In the genomic region with DNA sequence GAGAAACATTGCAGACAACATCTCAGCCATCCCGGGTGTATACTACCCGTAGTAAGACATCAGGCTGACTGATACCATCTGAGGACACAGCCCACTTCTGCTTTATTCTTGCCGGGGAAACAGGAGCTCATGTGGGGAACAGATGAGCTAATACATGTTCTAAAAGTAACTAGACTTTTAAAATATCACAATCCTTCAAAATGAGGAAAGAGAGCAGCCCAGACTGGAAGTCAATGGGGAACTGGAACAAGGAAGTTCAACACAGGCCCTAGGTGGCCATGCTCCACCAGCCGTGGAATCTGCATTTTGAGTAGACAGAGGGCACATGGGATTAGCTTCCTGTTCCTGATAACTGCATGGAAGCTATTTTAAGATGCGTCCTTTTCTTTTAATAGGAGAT, we compare ENCODE assay signal across 16 mouse cellular contexts. TPM values are rescaled to one million over a fixed set of nuclear protein-coding genes. Genes with fewer than 3 reads are reported as not detected.
DNase-seq lines count a peak whose midpoint lies in the region; TF ChIP-seq lines count a peak whose summit lies in the region.
"Had no signal": no experiment of that assay in that cellular context is flagged by ENCODE, and none has a peak within 500 bp of the region (broad histone marks: within the 10 kb centered on the region; RNA-seq: fewer than 3 reads in every experiment).

No protein-coding gene starts in this region.

- dilution Hi-C loops in CH12.LX (cut with MboI; ENCODE audit: extremely low pct_ligation_motif_present, extremely low pct_unique_long_range_greater_than_20kb, low sequenced_read_pairs): no loop called here

- H3K79me2 ChIP-seq in CH12.LX (replicated peaks; ENCODE audit: control insufficient read depth, extremely low read depth, insufficient read depth, poor library complexity, severe bottlenecking) (no peaks in the 10 kb centered on the region), macrophage (ENCODE audit: inconsistent target) (peaks cover 5% of the 10 kb centered on the region; the same call in 1 of the 2 replicates)

- H3K27ac ChIP-seq in CH12.LX (ENCODE audit: insufficient read depth, low read depth) (peak overlapping the region; percentile 33; the same call in 1 of the 2 replicates), macrophage (peak overlapping the region; percentile 69)
- H3K27ac ChIP-seq in limb, embryonic 10.5 days: no peak overlapping the region
- H3K27ac ChIP-seq: forebrain, embryonic 10.5 days; gastrocnemius, adult 2 months; heart, embryonic 15.5 days had no signal

- TF ChIP-seq POLR2A in CH12.LX (IDR thresholded peaks at IDR 0.05; ENCODE audit: low read depth, low read length): no peak

- H3K27me3 ChIP-seq in CH12.LX (replicated peaks): no peaks in the 10 kb centered on the region
- no peaks in the 10 kb centered on the region for H3K27me3 ChIP-seq in limb, embryonic 10.5 days (ENCODE audit: low read depth, poor library complexity, severe bottlenecking)
- H3K27me3 ChIP-seq: heart, embryonic 15.5 days had no signal

- TF ChIP-seq CTCF in CH12.LX (conservative IDR thresholded peaks at IDR 0.05 in 1 of 2, IDR thresholded peaks at IDR 0.05 in 1 of 2; ENCODE audit: low read depth in 2 of 2, low read length in 2 of 2): no peak

- peaks cover 3 to 27% of the 10 kb centered on the region in 2 experiments for H3K4me1 ChIP-seq in CH12.LX (ENCODE audit: control insufficient read depth in 1 of 2, insufficient read depth in 2 of 2)
- H3K4me1 ChIP-seq in limb, embryonic 10.5 days: no peaks in the 10 kb centered on the region
- H3K4me1 ChIP-seq: forebrain, embryonic 10.5 days had no signal

- in situ Hi-C loops in CH12.LX (cut with MboI; ENCODE audit: low pct_ligation_motif_present, low pct_unique_long_range_greater_than_20kb, low sequenced_read_pairs): no loop called here

- no peak for TF ChIP-seq RAD21 in CH12.LX (IDR thresholded peaks at IDR 0.05; ENCODE audit: low read depth, low read length)

- H3K36me3 ChIP-seq in CH12.LX (replicated peaks in 1 of 2; ENCODE audit: control insufficient read depth in 1 of 2, insufficient read depth in 1 of 2, low read length in 1 of 2): peaks cover 11 to 62% of the 10 kb centered on the region in 2 experiments
- peaks cover 59% of the 10 kb centered on the region for H3K36me3 ChIP-seq in macrophage (ENCODE audit: inconsistent target)
- H3K36me3 ChIP-seq in limb, embryonic 10.5 days: peaks cover 4% of the 10 kb centered on the region; the same call in 1 of the 2 replicates

- DNase-seq in layer of hippocampus, adult 9-11 months: peak; percentile 86
- DNase-seq in layer of hippocampus, adult 9-10 months (ENCODE audit: low spot score): no peak
- DNase-seq in CH12.LX (ENCODE audit: extremely low read depth) (peak; percentile 74), MEL-GATA-1-ER (ENCODE audit: extremely low read depth, low read depth) (peak; percentile 79)
- no peak for DNase-seq in kidney, adult 18-20 months
- DNase-seq in limb, embryonic 10.5 days (ENCODE audit: low spot score): no peak
- DNase-seq in cerebellum, adult 11-12 months: no peak
- DNase-seq: adrenal gland, postnatal 36 days; cerebellum, adult 9-10 months; gastrocnemius, adult 2 months; kidney, postnatal 36 days; lung, embryonic 14.5 days; thymus, postnatal 14 days had no signal

- H3K4me2 ChIP-seq in CH12.LX (ENCODE audit: insufficient read depth, low read depth, poor library complexity, severe bottlenecking): no peak overlapping the region
- H3K4me2 ChIP-seq: heart, embryonic 15.5 days; lung, embryonic 14.5 days had no signal

- H3K9me3 ChIP-seq in CH12.LX (replicated peaks; ENCODE audit: low read length): no peaks in the 10 kb centered on the region
- H3K9me3 ChIP-seq in limb, embryonic 10.5 days (replicated peaks): no peaks in the 10 kb centered on the region
- H3K9me3 ChIP-seq: forebrain, embryonic 10.5 days; heart, embryonic 15.5 days had no signal

- H3K4me3 ChIP-seq in CH12.LX (replicated peaks in 1 of 3; ENCODE audit: low read depth in 2 of 3, low read length in 2 of 3, poor library complexity in 1 of 3) (no peak overlapping the region), macrophage (ENCODE audit: inconsistent target) (no peak overlapping the region)
- H3K4me3 ChIP-seq in limb, embryonic 10.5 days: no peak overlapping the region
- H3K4me3 ChIP-seq: forebrain, embryonic 10.5 days; gastrocnemius, adult 2 months; heart, embryonic 15.5 days had no signal

- TF ChIP-seq EP300 in CH12.LX (IDR thresholded peaks at IDR 0.05; ENCODE audit: low read length): peak; percentile 77

- 0% methylated on average over 5 of the region's 5 CpGs for WGBS in macrophage (ENCODE audit: missing documents)
- 92% methylated on average over 5 of the region's 5 CpGs for WGBS in limb, embryonic 10.5 days

- no peak overlapping the region for H3K9ac ChIP-seq in CH12.LX (ENCODE audit: insufficient read depth, low read depth)
- H3K9ac ChIP-seq: heart, embryonic 15.5 days; lung, embryonic 14.5 days had no signal

TF ChIP-seq in CH12.LX, 34 proteins besides CTCF, POLR2A, EP300 and RAD21:
- 0 out of 2 replicates have a peak, but pooled peaks have one; percentile 42 for TF ChIP-seq TBP (conservative IDR thresholded peaks at IDR 0.05; ENCODE audit: low read depth, low read length)
- no peak for TF ChIP-seq HCFC1 (IDR thresholded peaks at IDR 0.05; ENCODE audit: low read depth, low read length)
- peak; percentile 54; the same call in 1 of the 2 replicates for TF ChIP-seq MYC (IDR thresholded peaks at IDR 0.05; ENCODE audit: low read depth, low read length)
- TF ChIP-seq BHLHE40 (IDR thresholded peaks at IDR 0.05; ENCODE audit: low read depth, low read length): peak; percentile 30; the same call in 1 of the 2 replicates
- peak; percentile 61; the same call in 1 of the 2 replicates for TF ChIP-seq MAX (IDR thresholded peaks at IDR 0.05; ENCODE audit: low read length)
- TF ChIP-seq ZKSCAN1 (IDR thresholded peaks at IDR 0.05; ENCODE audit: borderline replicate concordance, low read depth, low read length): no peak
- peak; percentile 54 for TF ChIP-seq IRF4 (IDR thresholded peaks at IDR 0.05; ENCODE audit: low read depth, low read length)
- TF ChIP-seq SIN3A (IDR thresholded peaks at IDR 0.05; ENCODE audit: low read length): no peak
- TF ChIP-seq TCF12 (IDR thresholded peaks at IDR 0.05; ENCODE audit: low read depth, low read length): 0 out of 2 replicates have a peak, but pooled peaks have one; percentile 11
- peak; percentile 33 for TF ChIP-seq ETS1 (conservative IDR thresholded peaks at IDR 0.05; ENCODE audit: low read depth, low read length)
- peak; percentile 77; the same call in 1 of the 2 replicates for TF ChIP-seq MEF2A (IDR thresholded peaks at IDR 0.05; ENCODE audit: borderline replicate concordance, low read depth, low read length)
- TF ChIP-seq RCOR1 (conservative IDR thresholded peaks at IDR 0.05; ENCODE audit: low read depth, low read length): 0 out of 2 replicates have a peak, but pooled peaks have one; percentile 50
- no peak for TF ChIP-seq USF2 (conservative IDR thresholded peaks at IDR 0.05; ENCODE audit: low read depth, low read length)
- TF ChIP-seq ELF1 (IDR thresholded peaks at IDR 0.05; ENCODE audit: low read depth, low read length): peak; percentile 62

RNA-seq across cellular contexts. Expression of gene Hexb, which starts 10.5 kb away (rescaled TPM):
- total RNA-seq in CH12.LX (2012; rRNA removed) (26.2 and 31.0 TPM in 2 replicates), CH12.LX (2014; rRNA removed) (75.7 and 80.9 TPM in 2 replicates)
- polyA plus RNA-seq in CH12.LX (2012; ENCODE audit: insufficient read length, low read depth) (36.8 and 37.9 TPM in 2 replicates), macrophage (2018) (132 to 213 TPM (median 194 TPM) in 3 replicates)
- total RNA-seq in macrophage (2018; cell fraction: chromatin; rRNA removed): 10 to 100 TPM in 16 of 26 experiments, 1 to 10 TPM in 10; 4.6 to 48.1 (median 14.8) TPM
- 100 to 1,000 TPM in 24 of 26 experiments, 10 to 100 TPM in 2; 93.2 to 216 (median 132) TPM for total RNA-seq in macrophage (2018; cell fraction: cytosol; rRNA removed)
- 100 to 1,000 TPM in 20 of 26 experiments, 10 to 100 TPM in 6; 27.6 to 165 (median 120) TPM for total RNA-seq in macrophage (2018; cell fraction: nucleus; rRNA removed)
- polyA plus RNA-seq in limb, embryonic 10.5 days (2016; fragmentation: Nextera tagmentation; extraction: Ambion mirVana): 15.2 and 18.2 TPM in 2 replicates

RNA-seq across cellular contexts. Expression of gene Gfm2, which starts 50.0 kb away (rescaled TPM):
- total RNA-seq in CH12.LX (2012; rRNA removed) (34.8 and 38.0 TPM in 2 replicates), CH12.LX (2014; rRNA removed) (35.5 and 40.3 TPM in 2 replicates)
- polyA plus RNA-seq in CH12.LX (2012; ENCODE audit: insufficient read length, low read depth) (37.4 and 42.1 TPM in 2 replicates), macrophage (2018) (18.1 to 28.5 TPM (median 20.5 TPM) in 3 replicates)
- 100 to 1,000 TPM in 14 of 26 experiments, 10 to 100 TPM in 12; 34.0 to 178 (median 108) TPM for total RNA-seq in macrophage (2018; cell fraction: chromatin; rRNA removed)
- 10 to 100 TPM; 12.9 to 26.3 (median 20.0) TPM for total RNA-seq in macrophage (2018; cell fraction: cytosol; rRNA removed)
- total RNA-seq in macrophage (2018; cell fraction: nucleus; rRNA removed): 100 to 1,000 TPM in 1 of 26 experiments, 10 to 100 TPM in 25; 25.4 to 104 (median 52.0) TPM
- 41.0 and 41.5 TPM in 2 replicates for polyA plus RNA-seq in limb, embryonic 10.5 days (2016; fragmentation: Nextera tagmentation; extraction: Ambion mirVana)

RNA-seq across cellular contexts. Expression of gene Nsa2, which starts 50.0 kb away (rescaled TPM):
- total RNA-seq in CH12.LX (2012; rRNA removed) (152 and 159 TPM in 2 replicates), CH12.LX (2014; rRNA removed) (126 and 138 TPM in 2 replicates)
- polyA plus RNA-seq in CH12.LX (2012; ENCODE audit: insufficient read length, low read depth) (305 and 312 TPM in 2 replicates), macrophage (2018) (150 to 444 TPM (median 165 TPM) in 3 replicates)
- 10 to 100 TPM; 10.3 to 50.5 (median 25.7) TPM for total RNA-seq in macrophage (2018; cell fraction: chromatin; rRNA removed)
- total RNA-seq in macrophage (2018; cell fraction: cytosol; rRNA removed): 100 to 1,000 TPM; 113 to 221 (median 141) TPM
- 10 to 100 TPM; 14.3 to 48.9 (median 35.0) TPM for total RNA-seq in macrophage (2018; cell fraction: nucleus; rRNA removed)
- 55.6 and 58.7 TPM in 2 replicates for polyA plus RNA-seq in limb, embryonic 10.5 days (2016; fragmentation: Nextera tagmentation; extraction: Ambion mirVana)

RNA-seq across cellular contexts. Expression of gene Enc1, which starts 53.2 kb away (rescaled TPM):
- total RNA-seq in CH12.LX (2012; rRNA removed) (3.7 and 3.9 TPM in 2 replicates), CH12.LX (2014; rRNA removed) (5.5 and 6.4 TPM in 2 replicates)
- polyA plus RNA-seq in CH12.LX (2012; ENCODE audit: insufficient read length, low read depth) (6.1 and 7.0 TPM in 2 replicates), macrophage (2018) (8.5 to 16.0 TPM (median 15.6 TPM) in 3 replicates)
- total RNA-seq in macrophage (2018; cell fraction: chromatin; rRNA removed): 10 to 100 TPM in 2 of 26 experiments, 1 to 10 TPM in 21, under 1 TPM in 3; 0.89 to 12.9 (median 2.6) TPM
- total RNA-seq in macrophage (2018; cell fraction: cytosol; rRNA removed): 10 to 100 TPM in 12 of 26 experiments, 1 to 10 TPM in 14; 2.9 to 22.2 (median 7.3) TPM
- 10 to 100 TPM in 7 of 26 experiments, 1 to 10 TPM in 19; 3.0 to 22.6 (median 7.3) TPM for total RNA-seq in macrophage (2018; cell fraction: nucleus; rRNA removed)
- 2.5 and 4.3 TPM in 2 replicates for polyA plus RNA-seq in limb, embryonic 10.5 days (2016; fragmentation: Nextera tagmentation; extraction: Ambion mirVana)

Comparison
In these comparisons a context has a peak if more than half of its experiments do, and no peak if none do; other contexts are left out.
1. DNase-seq: peak in layer of hippocampus, adult 9-11 months (single experiment), CH12.LX (single experiment) and MEL-GATA-1-ER (single experiment); none in layer of hippocampus, adult 9-10 months (single experiment), kidney, adult 18-20 months (single experiment), limb, embryonic 10.5 days (single experiment) and cerebellum, adult 11-12 months (single experiment).